Mouse (Mus musculus) bone marrow macrophage, adult 2 months (primary cell): ENCODE results near the gene Ikzf1.

ENCODE experiments used
- CTCF ChIP-seq: IDR thresholded peaks from 2 replicates; pipeline ENCODE4 v1.5.1; 2012; ENCODE audit warnings: low read depth, mild to moderate bottlenecking, low read length, moderate library complexity
- POLR2A ChIP-seq: IDR thresholded peaks from 2 replicates; pipeline ENCODE4 v1.6.1; 2012; ENCODE audit warnings: mild to moderate bottlenecking, low read depth, low read length, borderline replicate concordance

DNA sequence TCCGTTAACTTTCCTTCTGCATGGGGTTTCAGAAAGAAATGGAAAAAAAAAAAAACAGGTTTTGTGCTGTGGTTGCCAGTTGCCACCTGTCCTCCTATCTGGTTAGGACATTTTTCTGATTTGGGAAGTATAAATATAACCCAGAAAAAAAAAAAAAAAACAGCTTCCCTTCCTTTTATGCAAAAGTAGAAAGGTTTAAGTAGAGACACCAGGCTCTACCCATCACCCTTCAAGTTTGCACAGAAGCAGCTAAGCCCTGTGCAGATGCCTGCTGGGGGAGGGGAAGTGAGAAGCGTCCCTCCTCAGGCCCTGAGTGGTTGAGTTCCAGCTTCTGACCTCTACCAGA is 31.9 kb downstream of the Ikzf1 start:
- no peak for TF ChIP-seq POLR2A
- TF ChIP-seq CTCF = no peak
